Mouse (Mus musculus): Measurements from ENCODE around the gene Ehd2. TPM values are rescaled to one million over a fixed set of nuclear protein-coding genes. Genes with fewer than 3 reads are reported as not detected.
"Not testable (repeated sequence)": the region's sequence is repeated elsewhere in the genome, so short reads cannot be mapped to it uniquely, and the experiment has no call there.

Ehd2 gene
- total RNA-seq, 4 experiments from 2014 or later: 4.6 to 5.9 (median 5.2) TPM

GRCm38 (mm10) chr7:15947653-15948260 is 19.6 kb downstream of the Ehd2 start:
- no peak for DNase-seq (ENCODE audit: low spot score in 2 of 2)

GRCm38 (mm10) chr7:15945721-15946536 is 21.4 kb downstream of the Ehd2 start, which contains the start of gene Nop53:
Gene Nop53, minus strand, starts transcription at chr7:15946074.
- DNase-seq (ENCODE audit: low spot score in 2 of 2): peak; percentile 93 to 96

GRCm38 (mm10) chr7:15945211-15945610 is 22.2 kb downstream of the Ehd2 start:
- DNase-seq (ENCODE audit: low spot score in 2 of 2): no peak

GRCm38 (mm10) chr7:15944311-15944710 is 23.1 kb downstream of the Ehd2 start:
- DNase-seq (ENCODE audit: low spot score in 2 of 2): no peak

- no peak for DNase-seq (ENCODE audit: low spot score in 2 of 2)
These were observed 28.7 kb downstream of the Ehd2 start for GRCm38 (mm10) chr7:15938621-15939020.

- DNase-seq (ENCODE audit: low spot score in 2 of 2): no peak
These were observed 29.9 kb downstream of the Ehd2 start for GRCm38 (mm10) chr7:15937491-15937890.

GRCm38 (mm10) chr7:15933437-15934359 is 33.7 kb downstream of the Ehd2 start:
- peak in 1 of 2 experiments; percentile 63 for DNase-seq (ENCODE audit: low spot score in 2 of 2)

- no peak for DNase-seq (ENCODE audit: low spot score in 2 of 2)
These were observed 35.7 kb downstream of the Ehd2 start for GRCm38 (mm10) chr7:15931635-15932034.

GRCm38 (mm10) chr7:15930543-15930942 is 36.8 kb downstream of the Ehd2 start:
- DNase-seq (ENCODE audit: low spot score in 2 of 2): no peak

- no peak for DNase-seq (ENCODE audit: low spot score in 2 of 2)
These were observed 37.5 kb downstream of the Ehd2 start for GRCm38 (mm10) chr7:15929910-15930309.

GRCm38 (mm10) chr7:15922220-15922773 is 45.1 kb downstream of the Ehd2 start, which contains the start of gene Selenow:
Gene Selenow, minus strand, starts transcription at chr7:15922402.
- peak; percentile 92 to 93 for DNase-seq (ENCODE audit: low spot score in 2 of 2)

GRCm38 (mm10) chr7:15921796-15922195 is 45.6 kb downstream of the Ehd2 start:
- DNase-seq (ENCODE audit: low spot score in 2 of 2): peak in 1 of 2 experiments; percentile 30

- DNase-seq (ENCODE audit: low spot score in 2 of 2): no peak
These were observed 46.6 kb downstream of the Ehd2 start for GRCm38 (mm10) chr7:15920645-15921190.

GRCm38 (mm10) chr7:15919947-15920346 is 47.4 kb downstream of the Ehd2 start:
- no peak for DNase-seq (ENCODE audit: low spot score in 2 of 2)

- DNase-seq (ENCODE audit: low spot score in 2 of 2): no peak
These were observed 49.0 kb downstream of the Ehd2 start for GRCm38 (mm10) chr7:15918371-15918770.

GRCm38 (mm10) chr7:15916996-15917395 is 50.4 kb downstream of the Ehd2 start:
- no peak for DNase-seq (ENCODE audit: low spot score in 2 of 2)

- DNase-seq (ENCODE audit: low spot score in 2 of 2): no peak
These were observed 51.1 kb downstream of the Ehd2 start for GRCm38 (mm10) chr7:15916134-15916723.

- not testable (repeated sequence) for DNase-seq (ENCODE audit: low spot score in 2 of 2)
These were observed 51.7 kb downstream of the Ehd2 start for GRCm38 (mm10) chr7:15915695-15916094.

- no peak for DNase-seq (ENCODE audit: low spot score in 2 of 2)
These were observed 52.6 kb downstream of the Ehd2 start for GRCm38 (mm10) chr7:15914751-15915150.

- no peak for DNase-seq (ENCODE audit: low spot score in 2 of 2)
These were observed 53.1 kb downstream of the Ehd2 start for GRCm38 (mm10) chr7:15914252-15914651.
